Mouse (Mus musculus): ENCODE data around the gene Ints12.

DNA sequence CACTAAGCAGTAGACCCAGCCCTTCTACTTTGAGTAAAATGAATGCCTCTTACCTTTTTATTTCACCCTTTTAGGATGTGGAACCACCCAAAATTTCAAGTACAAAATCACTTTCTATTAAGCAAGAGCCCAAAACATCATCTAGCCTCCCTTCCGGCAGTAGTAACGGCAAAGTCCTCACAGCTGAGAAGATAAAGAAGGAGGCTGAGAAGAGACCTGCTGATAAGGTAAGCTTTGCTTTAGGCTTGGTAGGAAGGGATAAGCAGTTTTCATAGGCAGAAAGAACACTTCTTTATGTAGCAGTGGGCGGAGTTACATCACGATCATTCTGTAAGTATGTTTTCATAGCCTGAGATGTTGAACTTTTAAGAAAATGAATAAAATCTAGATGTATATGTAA lies 6.7 kb downstream of the Ints12 start:
- TF ChIP-seq CTCF (conservative IDR thresholded peaks at IDR 0.05 in 1 of 2, IDR thresholded peaks at IDR 0.05 in 1 of 2; ENCODE audit: low read depth in 2 of 2, low read length in 2 of 2) (no peak), ETS1 (conservative IDR thresholded peaks at IDR 0.05; ENCODE audit: low read depth, low read length) (no peak), MAFK (IDR thresholded peaks at IDR 0.05; ENCODE audit: insufficient replicate concordance, low read length) (no peak), MXI1 (IDR thresholded peaks at IDR 0.05; ENCODE audit: low read depth, low read length) (no peak), JUND (conservative IDR thresholded peaks at IDR 0.05; ENCODE audit: low read depth, low read length) (no peak), JUN (IDR thresholded peaks at IDR 0.05; ENCODE audit: insufficient read depth, low read depth, low read length) (no peak)
